Mouse (Mus musculus): Measurements from ENCODE around the gene Ptpro. TPM values are rescaled to one million over a fixed set of nuclear protein-coding genes. Genes with fewer than 3 reads are reported as not detected.

The Ptpro gene
- polyA plus RNA-seq, 2 experiments = 0.40 to 0.55 TPM

GRCm38 (mm10) chr6:137503009-137503408 is 250.9 kb downstream of the Ptpro start:
- Histone ChIP-seq H3K4me1 (replicated peaks; ENCODE audit: control insufficient read depth in 2 of 2, insufficient read depth in 2 of 2, low read length in 1 of 2) (0 out of 4 replicates have a peak, but pooled peaks cover 0 to 2% of the 10 kb centered on the region in 2 experiments), H3K9ac (replicated peaks) (no peak overlapping the region), H3K4me2 (ENCODE audit: low read depth) (no peak overlapping the region), H3K27ac (no peak overlapping the region), H3K9me3 (ENCODE audit: control insufficient read depth, low read length) (no peaks in the 10 kb centered on the region), H3K27me3 (ENCODE audit: control insufficient read depth, insufficient read depth, low read length) (no peaks in the 10 kb centered on the region), H3K36me3 (replicated peaks; ENCODE audit: control insufficient read depth, insufficient read depth, low read depth) (no peaks in the 10 kb centered on the region), H3K4me3 (ENCODE audit: insufficient read depth in 1 of 2, low read depth in 2 of 2, low read length in 2 of 2) (no peak overlapping the region)
- ATAC-seq (ENCODE audit: insufficient read depth) = no peak
- DNase-seq (ENCODE audit: low read depth in 3 of 3, low spot score in 3 of 3) = no peak
- TF ChIP-seq EP300 (IDR thresholded peaks at IDR 0.05; ENCODE audit: low read depth) = no peak
- TF ChIP-seq CTCF (IDR thresholded peaks at IDR 0.05; ENCODE audit: low read depth) = no peak
- 67% methylated on average over 7 of the region's 7 CpGs for WGBS (ENCODE audit: insufficient replicate concordance)

DNA sequence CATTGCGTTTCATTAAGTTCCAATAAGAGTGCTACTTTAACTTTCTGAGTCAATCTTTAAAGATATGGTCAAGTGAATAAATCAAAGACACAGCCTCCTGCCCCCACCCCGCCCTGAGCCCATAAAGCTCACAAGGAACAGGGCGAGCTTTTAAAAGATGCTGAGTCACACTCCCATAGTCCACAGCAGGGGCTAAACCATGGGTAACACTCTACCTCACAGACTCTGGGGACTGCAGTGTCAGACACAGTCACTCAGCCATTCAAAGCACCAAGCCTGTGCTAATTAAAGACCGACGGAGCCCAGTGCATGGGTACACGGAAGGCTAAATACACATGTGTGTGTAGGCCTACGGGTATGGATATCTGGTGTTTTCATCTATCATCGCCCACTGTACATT is 251.3 kb downstream of the Ptpro start:
- 0 out of 4 replicates have a peak, but pooled peaks cover 0 to 2% of the 10 kb centered on the region in 2 experiments for H3K4me1 ChIP-seq (replicated peaks; ENCODE audit: control insufficient read depth in 2 of 2, insufficient read depth in 2 of 2, low read length in 1 of 2)
- H3K36me3 ChIP-seq (replicated peaks; ENCODE audit: control insufficient read depth, insufficient read depth, low read depth) = no peaks in the 10 kb centered on the region
- no peaks in the 10 kb centered on the region for H3K9me3 ChIP-seq (ENCODE audit: control insufficient read depth, low read length)
- no peak overlapping the region for H3K4me3 ChIP-seq (ENCODE audit: insufficient read depth in 1 of 2, low read depth in 2 of 2, low read length in 2 of 2)
- WGBS (ENCODE audit: insufficient replicate concordance) = 59% methylated on average over 8 of the region's 8 CpGs
- no peak for ATAC-seq (ENCODE audit: insufficient read depth)
- H3K27me3 ChIP-seq (ENCODE audit: control insufficient read depth, insufficient read depth, low read length) = no peaks in the 10 kb centered on the region
- no peak for DNase-seq (ENCODE audit: low read depth in 3 of 3, low spot score in 3 of 3)
- H3K27ac ChIP-seq = no peak overlapping the region
- no peak overlapping the region for H3K4me2 ChIP-seq (ENCODE audit: low read depth)
- TF ChIP-seq EP300 (IDR thresholded peaks at IDR 0.05; ENCODE audit: low read depth) = no peak
- no peak for TF ChIP-seq CTCF (IDR thresholded peaks at IDR 0.05; ENCODE audit: low read depth)
- no peak overlapping the region for H3K9ac ChIP-seq (replicated peaks)

- ATAC-seq (ENCODE audit: insufficient read depth) = no peak
- H3K27ac ChIP-seq = no peak overlapping the region
- TF ChIP-seq CTCF (IDR thresholded peaks at IDR 0.05; ENCODE audit: low read depth) = no peak
- no peak for TF ChIP-seq EP300 (IDR thresholded peaks at IDR 0.05; ENCODE audit: low read depth)
- no peaks in the 10 kb centered on the region for H3K36me3 ChIP-seq (replicated peaks; ENCODE audit: control insufficient read depth, insufficient read depth, low read depth)
- 0 out of 4 replicates have a peak, but pooled peaks cover 0 to 2% of the 10 kb centered on the region in 2 experiments for H3K4me1 ChIP-seq (replicated peaks; ENCODE audit: control insufficient read depth in 2 of 2, insufficient read depth in 2 of 2, low read length in 1 of 2)
- no peak for DNase-seq (ENCODE audit: low read depth in 3 of 3, low spot score in 3 of 3)
- no peaks in the 10 kb centered on the region for H3K9me3 ChIP-seq (ENCODE audit: control insufficient read depth, low read length)
- no peak overlapping the region for H3K4me3 ChIP-seq (ENCODE audit: insufficient read depth in 1 of 2, low read depth in 2 of 2, low read length in 2 of 2)
- H3K27me3 ChIP-seq (ENCODE audit: control insufficient read depth, insufficient read depth, low read length) = no peaks in the 10 kb centered on the region
- 54% methylated on average over 1 of the region's 1 CpGs for WGBS (ENCODE audit: insufficient replicate concordance)
- H3K9ac ChIP-seq (replicated peaks) = no peak overlapping the region
- no peak overlapping the region for H3K4me2 ChIP-seq (ENCODE audit: low read depth)
Observed at GRCm38 (mm10) chr6:137504052-137504451, 251.9 kb downstream of the Ptpro start.

- Histone ChIP-seq H3K36me3 (replicated peaks; ENCODE audit: control insufficient read depth, insufficient read depth, low read depth) (no peaks in the 10 kb centered on the region), H3K9ac (replicated peaks) (no peak overlapping the region), H3K9me3 (ENCODE audit: control insufficient read depth, low read length) (no peaks in the 10 kb centered on the region), H3K27ac (no peak overlapping the region), H3K4me1 (replicated peaks; ENCODE audit: control insufficient read depth in 2 of 2, insufficient read depth in 2 of 2, low read length in 1 of 2) (0 out of 4 replicates have a peak, but pooled peaks cover 0 to 2% of the 10 kb centered on the region in 2 experiments), H3K4me2 (ENCODE audit: low read depth) (no peak overlapping the region), H3K27me3 (ENCODE audit: control insufficient read depth, insufficient read depth, low read length) (no peaks in the 10 kb centered on the region), H3K4me3 (ENCODE audit: insufficient read depth in 1 of 2, low read depth in 2 of 2, low read length in 2 of 2) (no peak overlapping the region)
- ATAC-seq (ENCODE audit: insufficient read depth) (no peak), DNase-seq (ENCODE audit: low read depth in 3 of 3, low spot score in 3 of 3) (no peak)
- WGBS (ENCODE audit: insufficient replicate concordance) = 26% methylated on average over 3 of the region's 3 CpGs
- no peak for TF ChIP-seq CTCF (IDR thresholded peaks at IDR 0.05; ENCODE audit: low read depth)
- TF ChIP-seq EP300 (IDR thresholded peaks at IDR 0.05; ENCODE audit: low read depth) = no peak
Observed at GRCm38 (mm10) chr6:137505555-137506227, 253.6 kb downstream of the Ptpro start.

DNA sequence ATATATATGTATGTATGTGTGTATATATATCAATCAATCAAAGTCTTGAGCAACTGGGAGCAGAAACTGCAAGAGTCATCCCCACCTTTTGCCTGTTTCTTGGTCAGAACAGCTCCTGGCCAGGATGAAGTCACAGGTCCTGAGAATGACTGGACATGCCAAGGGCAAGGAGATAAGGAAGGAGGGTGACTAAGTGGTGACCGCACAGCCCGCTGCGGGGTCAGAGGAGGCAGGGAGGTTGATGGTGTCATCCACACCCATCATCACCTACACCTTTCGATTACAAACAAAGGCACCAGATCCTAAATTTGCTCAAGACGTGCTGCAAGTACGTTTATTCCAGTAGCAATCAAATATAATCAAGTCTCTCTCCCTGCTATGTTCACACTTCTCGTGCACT is 254.4 kb downstream of the Ptpro start:
- ATAC-seq (ENCODE audit: insufficient read depth) (no peak), DNase-seq (ENCODE audit: low read depth in 3 of 3, low spot score in 3 of 3) (no peak)
- TF ChIP-seq EP300 (IDR thresholded peaks at IDR 0.05; ENCODE audit: low read depth) = no peak
- TF ChIP-seq CTCF (IDR thresholded peaks at IDR 0.05; ENCODE audit: low read depth) = no peak
- WGBS (ENCODE audit: insufficient replicate concordance) = 82% methylated on average over 7 of the region's 7 CpGs
- no peaks in the 10 kb centered on the region for H3K36me3 ChIP-seq (replicated peaks; ENCODE audit: control insufficient read depth, insufficient read depth, low read depth)
- no peak overlapping the region for H3K4me3 ChIP-seq (ENCODE audit: insufficient read depth in 1 of 2, low read depth in 2 of 2, low read length in 2 of 2)
- no peaks in the 10 kb centered on the region for H3K9me3 ChIP-seq (ENCODE audit: control insufficient read depth, low read length)
- no peak overlapping the region for H3K27ac ChIP-seq
- 0 out of 4 replicates have a peak, but pooled peaks cover 0 to 2% of the 10 kb centered on the region in 2 experiments for H3K4me1 ChIP-seq (replicated peaks; ENCODE audit: control insufficient read depth in 2 of 2, insufficient read depth in 2 of 2, low read length in 1 of 2)
- no peaks in the 10 kb centered on the region for H3K27me3 ChIP-seq (ENCODE audit: control insufficient read depth, insufficient read depth, low read length)
- no peak overlapping the region for H3K9ac ChIP-seq (replicated peaks)
- no peak overlapping the region for H3K4me2 ChIP-seq (ENCODE audit: low read depth)

Data from liver, embryonic 14.5 days (tissue).